Mouse (Mus musculus) heart, embryonic 10.5 days (tissue): ENCODE measurements around the gene Ipcef1. TPM values are rescaled to one million over a fixed set of nuclear protein-coding genes. Genes with fewer than 3 reads are reported as not detected.

ENCODE experiments used
- DNase-seq: peaks from one replicate; pipeline ENCODE4 v3.0.0-alpha.2; 2017; ENCODE audit warnings: low spot score
- H3K27ac ChIP-seq: fragments of 300-500 bp; sonication (generic); 2 replicates; pipeline ENCODE4 v1.5.1; 2016; ENCODE audit warnings: mild to moderate bottlenecking
- H3K27me3 ChIP-seq: fragments of 300-500 bp; sonication (generic); 2 replicates; pipeline ENCODE4 v1.6.1; 2016; ENCODE audit warnings: mild to moderate bottlenecking; ENCODE audit not compliant: poor library complexity, insufficient read depth, severe bottlenecking
- H3K36me3 ChIP-seq: fragments of 300-500 bp; sonication (generic); 2 replicates; pipeline ENCODE4 v1.6.1; 2016; ENCODE audit warnings: mild to moderate bottlenecking, moderate library complexity
- H3K4me1 ChIP-seq: fragments of 300-500 bp; sonication (generic); 2 replicates; pipeline ENCODE4 v1.6.1; 2016; ENCODE audit warnings: mild to moderate bottlenecking
- H3K4me3 ChIP-seq: fragments of 300-500 bp; sonication (generic); 2 replicates; pipeline ENCODE4 v1.5.1; 2016; ENCODE audit warnings: mild to moderate bottlenecking, moderate library complexity
- H3K9me3 ChIP-seq: fragments of 300-500 bp; sonication (generic); 2 replicates; pipeline ENCODE4 v1.6.1; 2016; ENCODE audit warnings: mild to moderate bottlenecking, moderate library complexity
- WGBS: fragments of 180-500 bp; shearing (Covaris S2); methylation state at CpG from one replicate; pipeline ENCODE4 v1.1.7; 2016; 5-methylcytosine and 5-hydroxymethylcytosine counted together
- polyA plus RNA-seq: library from polyadenylated mRNA; unstranded; fragments of >200 nt; fragmentation: Nextera tagmentation; extraction: Ambion mirVana; gene quantifications from 2 replicates; pipeline ENCODE4 v1.2.1, GENCODE M21; 2016

Gene Ipcef1
- polyA plus RNA-seq, 1 experiment from 2014 or later: 0.25 TPM

DNA sequence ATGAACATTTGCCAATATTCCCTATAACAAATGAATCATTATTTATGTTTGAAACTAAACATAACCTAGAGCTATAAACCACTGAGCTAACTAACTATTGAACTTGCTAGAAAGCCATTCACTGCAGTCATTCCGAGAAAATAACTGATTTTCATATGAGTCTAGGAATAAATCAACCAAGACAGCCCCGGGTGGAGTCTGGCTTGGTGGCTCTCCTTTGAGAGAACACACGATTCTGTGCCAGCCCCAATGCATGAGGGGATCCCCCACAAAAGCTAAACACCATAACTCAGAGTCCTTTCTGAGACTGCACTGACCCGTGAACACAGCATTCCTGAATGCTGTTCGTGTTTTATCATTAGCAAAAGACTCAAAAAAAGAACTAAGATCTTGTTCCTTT lies 8.0 kb upstream of the Ipcef1 start:
- 67% methylated on average over 5 of the region's 5 CpGs for WGBS
- Histone ChIP-seq H3K4me1 (no peaks in the 10 kb centered on the region), H3K36me3 (no peaks in the 10 kb centered on the region)

DNA sequence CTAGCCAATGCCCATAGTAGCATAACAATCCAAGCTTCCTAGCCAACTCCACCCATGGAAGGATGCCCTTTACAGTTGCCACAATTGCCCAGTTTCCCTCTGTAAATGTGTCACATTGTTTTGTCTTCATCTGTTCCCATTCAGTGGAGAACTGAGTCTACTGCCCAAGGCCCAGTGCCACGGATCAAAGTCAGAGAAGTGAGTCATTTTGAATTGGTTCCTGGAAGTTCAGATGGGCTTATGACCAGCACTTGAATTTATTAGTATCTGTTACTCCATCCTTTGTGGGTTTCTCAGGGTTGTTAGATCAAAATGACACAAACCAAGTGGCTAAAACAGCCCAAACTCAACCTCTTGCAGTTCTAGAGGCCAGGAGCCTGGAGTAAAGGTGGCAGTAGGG lies 5.3 kb upstream of the Ipcef1 start:
- no peak overlapping the region for H3K4me3 ChIP-seq
- H3K36me3 ChIP-seq: no peaks in the 10 kb centered on the region
- H3K27me3 ChIP-seq: no peaks in the 10 kb centered on the region
- H3K27ac ChIP-seq: no peak overlapping the region
- no peak for DNase-seq
- H3K4me1 ChIP-seq: peaks cover 3% of the 10 kb centered on the region; the same call in 1 of the 2 replicates
- H3K9me3 ChIP-seq: no peaks in the 10 kb centered on the region
- 71% methylated on average over 1 of the region's 1 CpGs for WGBS

More for the DNA sequence above, 8.0 kb upstream of the Ipcef1 start:
- no peaks in the 10 kb centered on the region for H3K9me3 ChIP-seq
- no peak overlapping the region for H3K27ac ChIP-seq
- no peak for DNase-seq
- H3K27me3 ChIP-seq: no peaks in the 10 kb centered on the region
- H3K4me3 ChIP-seq: no peak overlapping the region

DNA sequence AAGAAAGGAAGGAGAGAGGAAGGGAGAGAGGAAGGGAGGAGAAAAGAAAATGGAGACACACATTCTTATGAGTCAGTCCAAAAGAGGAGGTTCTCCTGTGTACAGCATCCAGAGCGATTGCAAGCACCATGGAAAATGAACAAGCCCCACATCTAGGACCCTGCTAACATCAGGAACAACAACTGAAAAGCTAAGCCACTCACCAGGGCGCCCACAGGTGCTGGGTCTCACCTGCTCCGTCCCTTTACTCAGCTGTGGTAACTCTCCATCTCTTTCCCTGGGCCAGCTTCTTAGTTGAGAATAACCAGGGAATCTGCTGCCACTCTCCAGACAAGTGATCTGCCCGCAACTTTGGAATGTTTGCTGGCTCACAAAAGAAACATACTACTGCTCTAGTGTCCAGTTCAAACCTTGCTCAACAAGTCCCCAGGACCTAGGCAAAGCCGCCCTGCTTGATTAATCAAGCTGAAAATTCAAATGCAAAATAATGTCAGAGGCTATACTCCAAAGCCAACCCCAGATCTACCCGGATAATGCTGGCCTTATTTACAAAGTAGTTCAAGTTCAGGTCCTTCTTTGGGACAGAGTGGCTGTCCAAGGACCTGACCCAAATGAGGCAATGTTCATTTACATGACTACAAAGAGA lies 2.4 kb upstream of the Ipcef1 start:
- WGBS: 71% methylated on average over 6 of the region's 6 CpGs
- H3K27me3 ChIP-seq: no peaks in the 10 kb centered on the region
- no peak overlapping the region for H3K4me3 ChIP-seq
- H3K4me1 ChIP-seq: peaks cover 4% of the 10 kb centered on the region; the same call in 1 of the 2 replicates
- H3K36me3 ChIP-seq: no peaks in the 10 kb centered on the region
- H3K27ac ChIP-seq: no peak overlapping the region
- DNase-seq: no peak
- no peaks in the 10 kb centered on the region for H3K9me3 ChIP-seq

DNA sequence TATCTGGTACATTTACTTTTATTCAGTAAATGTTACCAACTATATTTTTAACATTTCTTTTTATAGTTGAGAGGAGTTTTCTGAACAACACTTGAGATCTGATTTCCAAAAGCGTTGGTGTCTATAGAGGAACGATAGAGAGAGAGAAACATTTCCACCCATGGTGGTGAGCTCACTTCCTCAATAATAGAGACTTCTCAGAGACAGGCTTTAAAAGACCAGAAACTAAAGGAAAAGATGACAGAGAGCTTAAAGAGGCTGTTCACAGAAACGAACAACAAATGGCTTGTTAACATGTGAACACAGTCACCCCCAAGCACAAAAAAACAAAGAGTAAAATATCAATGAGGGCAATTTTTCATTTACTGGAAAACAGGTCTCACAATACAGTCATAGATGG lies 2.4 kb downstream of the Ipcef1 start:
- Histone ChIP-seq H3K9me3 (no peaks in the 10 kb centered on the region), H3K36me3 (no peaks in the 10 kb centered on the region), H3K4me1 (peaks cover 4% of the 10 kb centered on the region; the same call in 1 of the 2 replicates), H3K27me3 (no peaks in the 10 kb centered on the region), H3K27ac (no peak overlapping the region), H3K4me3 (no peak overlapping the region)
- 68% methylated on average over 3 of the region's 3 CpGs for WGBS
- DNase-seq: no peak

DNA sequence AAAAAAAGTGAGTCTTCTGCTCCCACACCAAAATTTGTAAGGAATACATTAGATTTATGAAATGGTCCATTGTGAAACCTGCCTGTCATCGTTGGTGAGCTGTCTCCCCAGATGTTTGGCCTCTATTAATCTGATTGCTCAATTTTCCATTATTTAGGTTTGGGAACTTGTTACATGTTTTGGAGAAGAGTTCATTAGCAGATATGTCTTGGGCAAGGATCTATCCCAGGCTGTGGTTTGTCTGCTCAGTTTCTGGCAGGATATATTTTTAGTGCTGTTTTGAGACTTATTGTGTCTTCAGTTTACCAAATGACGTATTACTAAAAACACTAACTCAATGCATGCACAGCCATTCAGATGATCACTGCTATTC lies 4.4 kb downstream of the Ipcef1 start:
- Histone ChIP-seq H3K27me3 (no peaks in the 10 kb centered on the region), H3K4me3 (no peak overlapping the region), H3K27ac (no peak overlapping the region), H3K9me3 (no peaks in the 10 kb centered on the region), H3K36me3 (no peaks in the 10 kb centered on the region), H3K4me1 (peaks cover 4% of the 10 kb centered on the region; the same call in 1 of the 2 replicates)
- DNase-seq: no peak
- 86% methylated on average over 2 of the region's 2 CpGs for WGBS

DNA sequence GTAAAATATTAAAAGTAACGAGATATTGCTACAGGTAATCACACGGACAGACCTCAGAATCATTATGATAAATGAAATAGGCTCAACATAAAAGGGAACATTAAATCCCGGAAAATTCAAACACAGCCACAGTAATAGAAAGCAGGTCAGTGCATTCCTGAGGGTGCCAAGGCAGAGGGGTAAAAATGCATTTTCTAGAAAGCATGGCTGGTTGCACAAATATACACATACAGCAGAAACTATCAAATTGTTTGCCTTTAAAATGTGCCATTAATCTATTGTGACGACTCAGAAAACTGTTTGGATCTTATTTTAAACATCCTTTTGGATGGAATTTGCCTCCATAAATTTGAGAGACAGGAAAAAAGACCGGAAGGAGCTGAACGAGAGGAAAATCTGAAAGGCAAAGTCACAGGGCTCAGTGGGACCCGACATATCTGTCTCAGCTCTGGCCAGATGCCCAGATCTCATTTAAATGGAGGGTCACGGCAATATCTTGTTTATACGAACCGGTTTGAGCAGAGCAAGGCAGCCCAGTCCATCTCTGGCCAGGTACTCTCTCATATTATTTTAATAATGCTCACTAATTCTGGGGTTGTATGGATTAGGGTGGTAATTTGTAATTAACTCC lies 4.9 kb downstream of the Ipcef1 start:
- no peaks in the 10 kb centered on the region for H3K4me1 ChIP-seq
- 66% methylated on average over 10 of the region's 10 CpGs for WGBS
- no peaks in the 10 kb centered on the region for H3K36me3 ChIP-seq
- H3K9me3 ChIP-seq: no peaks in the 10 kb centered on the region
- H3K4me3 ChIP-seq: no peak overlapping the region
- no peak for DNase-seq
- H3K27ac ChIP-seq: no peak overlapping the region
- no peaks in the 10 kb centered on the region for H3K27me3 ChIP-seq

DNA sequence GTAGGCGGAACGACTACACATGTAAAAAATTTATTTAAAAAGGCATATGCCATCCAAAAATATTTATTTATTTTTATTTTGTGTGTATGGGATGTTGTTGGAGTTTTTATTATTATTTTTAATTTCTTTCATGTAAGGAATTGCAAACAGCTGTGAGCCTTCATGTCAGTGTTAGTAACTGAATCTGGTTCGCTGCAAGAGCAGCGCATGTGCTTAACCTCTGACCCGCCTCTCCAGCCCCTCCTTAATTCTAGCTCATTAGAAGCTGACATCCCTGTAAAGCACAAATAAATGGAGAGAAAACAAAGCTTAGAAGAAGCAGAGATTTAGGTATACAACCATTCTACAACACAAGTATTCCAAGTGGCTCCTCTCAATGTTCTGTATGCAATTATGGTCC lies 8.4 kb downstream of the Ipcef1 start:
- no peak for DNase-seq
- Histone ChIP-seq H3K4me1 (no peaks in the 10 kb centered on the region), H3K36me3 (no peaks in the 10 kb centered on the region), H3K4me3 (no peak overlapping the region), H3K27ac (no peak overlapping the region), H3K9me3 (no peaks in the 10 kb centered on the region), H3K27me3 (no peaks in the 10 kb centered on the region)
- 79% methylated on average over 5 of the region's 5 CpGs for WGBS

DNA sequence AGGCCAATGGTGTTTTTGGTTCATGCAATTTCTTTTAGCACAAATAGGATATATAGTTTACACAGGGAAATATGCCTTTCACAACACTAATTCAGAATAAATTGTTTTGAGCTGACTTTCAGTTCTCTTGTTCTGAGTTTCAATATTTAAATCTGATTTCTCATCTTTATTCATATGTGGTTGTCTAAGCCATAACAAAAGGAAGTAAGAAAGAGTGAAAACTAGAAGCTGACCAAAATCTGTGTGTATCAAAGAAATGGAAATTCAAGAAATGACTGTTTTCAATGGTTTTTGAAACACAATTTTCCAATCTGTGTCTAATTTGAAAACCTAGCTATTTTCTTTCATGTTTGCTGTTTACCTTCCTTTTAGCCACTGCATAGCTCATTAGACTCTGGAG lies 11.2 kb downstream of the Ipcef1 start:
- no peak overlapping the region for H3K4me3 ChIP-seq
- H3K27me3 ChIP-seq: no peaks in the 10 kb centered on the region
- no peaks in the 10 kb centered on the region for H3K36me3 ChIP-seq
- no peaks in the 10 kb centered on the region for H3K9me3 ChIP-seq
- DNase-seq: no peak
- H3K27ac ChIP-seq: no peak overlapping the region
- no peaks in the 10 kb centered on the region for H3K4me1 ChIP-seq

DNA sequence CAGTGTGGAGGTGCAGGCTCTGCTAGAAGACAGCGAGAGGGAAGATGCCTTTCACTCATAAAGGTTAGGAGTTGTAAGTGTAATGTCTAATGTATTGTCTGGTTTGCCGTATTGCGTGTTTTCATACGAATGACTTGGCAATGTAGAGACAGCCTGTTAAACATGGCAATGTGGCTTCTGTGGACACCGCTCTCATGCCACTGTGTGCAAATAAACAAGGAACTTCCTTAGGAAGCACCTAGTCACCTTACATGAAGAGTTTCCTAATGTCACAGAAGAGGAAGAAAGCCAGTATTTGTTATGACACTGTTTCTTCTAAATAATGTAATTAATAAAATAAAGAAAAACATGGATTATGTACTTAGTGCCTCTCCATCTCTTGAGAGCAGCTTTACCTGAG lies 15.1 kb downstream of the Ipcef1 start:
- Histone ChIP-seq H3K27ac (no peak overlapping the region), H3K27me3 (no peaks in the 10 kb centered on the region), H3K4me3 (no peak overlapping the region), H3K36me3 (no peaks in the 10 kb centered on the region), H3K4me1 (no peaks in the 10 kb centered on the region), H3K9me3 (no peaks in the 10 kb centered on the region)
- DNase-seq: no peak
- WGBS: 91% methylated on average over 5 of the region's 5 CpGs

DNA sequence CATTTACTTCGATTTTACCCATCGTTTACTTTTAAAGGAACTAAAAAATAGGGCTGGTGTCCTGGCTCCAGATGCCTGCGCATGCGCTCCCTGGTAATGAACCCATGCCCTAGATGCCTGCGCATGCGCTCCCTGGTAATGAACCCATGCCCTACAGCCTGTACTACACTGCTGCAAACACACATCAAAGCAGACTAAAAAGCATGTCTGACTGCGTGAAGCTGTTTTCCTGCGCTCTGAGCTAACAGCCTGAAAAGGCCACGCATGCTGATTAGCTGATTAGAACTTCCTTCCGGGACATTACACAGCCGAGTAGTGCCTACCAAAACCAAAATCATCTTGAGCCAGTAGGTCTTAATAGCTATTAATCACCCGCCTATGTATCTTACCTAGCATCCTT lies 16.7 kb downstream of the Ipcef1 start:
- Histone ChIP-seq H3K4me3 (no peak overlapping the region), H3K27ac (no peak overlapping the region), H3K9me3 (no peaks in the 10 kb centered on the region), H3K36me3 (no peaks in the 10 kb centered on the region), H3K4me1 (no peaks in the 10 kb centered on the region), H3K27me3 (no peaks in the 10 kb centered on the region)
- WGBS: 76% methylated on average over 12 of the region's 12 CpGs
- DNase-seq: no peak

DNA sequence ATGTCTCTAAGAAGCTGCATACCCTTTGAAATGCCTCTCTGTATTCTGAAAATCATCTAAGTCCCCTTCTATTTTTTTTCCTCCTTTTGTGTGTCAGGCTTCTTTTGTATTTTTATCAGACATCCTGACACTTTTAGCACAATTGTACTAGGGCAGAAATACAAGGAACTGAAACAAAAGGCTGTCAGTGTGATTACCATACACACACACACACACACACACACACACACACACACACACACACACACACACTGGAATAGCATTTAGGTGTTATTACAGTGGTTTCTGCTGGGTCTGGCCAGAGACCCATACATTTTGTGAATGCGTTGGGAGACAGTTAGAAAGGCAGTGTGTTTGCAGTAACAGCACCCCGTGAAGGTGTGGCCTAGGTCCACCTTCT lies 18.8 kb downstream of the Ipcef1 start:
- Histone ChIP-seq H3K4me1 (no peaks in the 10 kb centered on the region), H3K27me3 (no peaks in the 10 kb centered on the region), H3K9me3 (no peaks in the 10 kb centered on the region), H3K27ac (no peak overlapping the region), H3K4me3 (no peak overlapping the region), H3K36me3 (no peaks in the 10 kb centered on the region)
- WGBS: 93% methylated on average over 2 of the region's 2 CpGs
- no peak for DNase-seq

DNA sequence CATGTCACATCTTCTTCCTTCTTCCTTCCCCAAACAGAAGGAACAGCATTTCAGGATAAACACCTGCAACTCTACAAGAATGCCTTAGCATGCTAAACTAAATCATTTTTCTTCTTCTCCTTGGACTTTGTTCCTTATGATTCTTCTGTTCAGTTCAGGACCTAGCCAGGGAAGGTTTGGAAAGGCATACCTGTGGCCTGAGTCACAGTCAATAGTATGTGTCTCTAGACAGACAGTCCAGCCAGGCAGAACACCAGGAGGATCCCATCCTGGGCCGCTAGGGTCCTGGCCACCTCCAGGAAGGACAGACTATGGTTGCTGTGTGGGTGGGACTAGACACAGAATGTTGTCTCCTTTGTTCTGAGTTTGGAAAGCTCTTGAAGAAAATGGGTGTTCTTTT lies 27.2 kb downstream of the Ipcef1 start:
- H3K36me3 ChIP-seq: no peaks in the 10 kb centered on the region
- 57% methylated on average over 1 of the region's 1 CpGs for WGBS

DNA sequence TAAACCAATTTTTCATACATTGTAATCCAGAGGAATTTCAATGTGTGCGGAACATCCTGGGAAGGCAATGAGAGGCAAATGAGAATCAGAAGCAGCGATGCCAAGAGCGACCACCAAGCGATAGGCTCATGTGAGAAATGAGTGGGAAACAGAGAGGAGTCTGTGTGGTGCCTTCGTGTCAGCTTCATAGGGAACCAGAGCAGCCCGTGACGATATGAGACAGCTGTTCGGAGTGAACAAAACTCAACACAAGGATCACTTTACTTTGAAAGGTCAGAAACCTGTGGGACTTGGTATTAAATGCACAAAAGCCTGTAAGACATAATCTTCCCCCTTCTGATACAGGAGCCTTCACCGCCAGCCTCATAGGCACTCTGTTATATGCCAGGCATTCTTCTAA lies 31.7 kb downstream of the Ipcef1 start:
- no peak overlapping the region for H3K27ac ChIP-seq
- WGBS: 87% methylated on average over 9 of the region's 9 CpGs
- H3K27me3 ChIP-seq: no peaks in the 10 kb centered on the region
- H3K9me3 ChIP-seq: no peaks in the 10 kb centered on the region
- no peaks in the 10 kb centered on the region for H3K36me3 ChIP-seq
- H3K4me1 ChIP-seq: no peaks in the 10 kb centered on the region
- no peak for DNase-seq
- no peak overlapping the region for H3K4me3 ChIP-seq

More for the DNA sequence above, 27.2 kb downstream of the Ipcef1 start:
- no peaks in the 10 kb centered on the region for H3K9me3 ChIP-seq
- H3K4me1 ChIP-seq: no peaks in the 10 kb centered on the region
- DNase-seq: no peak
- no peak overlapping the region for H3K27ac ChIP-seq
- H3K27me3 ChIP-seq: no peaks in the 10 kb centered on the region
- no peak overlapping the region for H3K4me3 ChIP-seq
